Mouse (Mus musculus) heart, adult 18-20 months (tissue): ENCODE data around the gene Aqp1. TPM values are rescaled to one million over a fixed set of nuclear protein-coding genes. Genes with fewer than 3 reads are reported as not detected.
A peak's percentile ranks its signal among the peaks of the same experiment; 100 is the strongest.

ENCODE experiments used
- DNase-seq, 2 experiments: peaks; one replicate each; pipeline ENCODE4 v3.0.0; 2021 to 2022; ENCODE audit warnings: mixed read lengths in 1 of 2
- total RNA-seq, 2 experiments: library from RNA; stranded (reverse); gene quantifications; 2 replicates each; pipeline ENCODE4 v1.2.3; 2021

Gene Aqp1
- total RNA-seq, 2 experiments from 2014 or later: 402 to 412 TPM

- DNase-seq: no peak
These were observed 4.0 kb upstream of the Aqp1 start for GRCm38 (mm10) chr6:55332100-55332772.

DNA sequence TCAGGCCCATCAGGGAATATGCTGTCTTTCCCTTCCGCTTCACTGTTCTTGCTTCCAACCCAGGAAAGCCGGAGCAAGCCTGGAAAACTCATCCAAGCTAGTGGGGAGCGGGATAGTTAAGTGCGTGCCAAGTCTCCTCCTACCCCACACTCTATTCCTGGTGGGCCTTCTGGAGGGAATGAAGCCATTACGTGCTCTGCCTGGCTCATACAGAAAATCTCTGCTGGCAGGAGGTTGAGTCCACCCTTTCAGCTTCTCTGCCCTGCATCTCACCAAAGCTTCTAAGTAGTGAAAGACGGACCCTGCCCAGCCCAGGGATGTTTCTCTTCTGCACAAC, 3.5 kb upstream of the Aqp1 start:
- peak in 1 of 2 experiments; percentile 44 for DNase-seq

GRCm38 (mm10) chr6:55337242-55337641, 1.0 kb downstream of the Aqp1 start:
- no peak for DNase-seq

GRCm38 (mm10) chr6:55338077-55338476, 1.8 kb downstream of the Aqp1 start:
- no peak for DNase-seq

GRCm38 (mm10) chr6:55338934-55339825, 2.9 kb downstream of the Aqp1 start:
- peak in 1 of 2 experiments; percentile 48 for DNase-seq

- no peak for DNase-seq
These were observed 5.5 kb downstream of the Aqp1 start for GRCm38 (mm10) chr6:55341688-55342087.

- DNase-seq: peak in 1 of 2 experiments; percentile 58
These were observed 6.1 kb downstream of the Aqp1 start for GRCm38 (mm10) chr6:55342328-55342727.

DNA sequence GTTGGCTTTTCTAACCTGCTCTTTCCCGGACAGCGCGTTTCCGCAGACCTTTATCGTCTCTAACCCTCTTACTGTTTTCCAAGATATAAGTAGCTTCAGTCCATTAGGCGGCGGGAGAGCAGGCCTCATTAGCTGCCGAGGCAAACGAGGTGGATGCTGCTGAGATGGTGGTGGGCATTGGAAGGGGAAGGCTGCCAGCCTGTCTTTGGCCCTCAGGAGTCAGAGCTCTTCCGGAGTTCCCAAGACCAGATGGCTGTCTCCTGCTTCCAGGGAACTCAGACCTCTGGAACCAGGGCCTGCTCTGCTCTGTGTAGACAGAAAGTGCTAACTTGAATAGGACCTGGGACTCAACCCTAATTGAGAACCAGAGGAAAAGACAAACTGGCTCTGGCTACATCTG, 7.2 kb downstream of the Aqp1 start:
- no peak for DNase-seq

GRCm38 (mm10) chr6:55344291-55345016, 8.2 kb downstream of the Aqp1 start:
- DNase-seq: peak in 1 of 2 experiments; percentile 33

GRCm38 (mm10) chr6:55345264-55345663, 9.0 kb downstream of the Aqp1 start:
- peak in 1 of 2 experiments; percentile 3 for DNase-seq

DNA sequence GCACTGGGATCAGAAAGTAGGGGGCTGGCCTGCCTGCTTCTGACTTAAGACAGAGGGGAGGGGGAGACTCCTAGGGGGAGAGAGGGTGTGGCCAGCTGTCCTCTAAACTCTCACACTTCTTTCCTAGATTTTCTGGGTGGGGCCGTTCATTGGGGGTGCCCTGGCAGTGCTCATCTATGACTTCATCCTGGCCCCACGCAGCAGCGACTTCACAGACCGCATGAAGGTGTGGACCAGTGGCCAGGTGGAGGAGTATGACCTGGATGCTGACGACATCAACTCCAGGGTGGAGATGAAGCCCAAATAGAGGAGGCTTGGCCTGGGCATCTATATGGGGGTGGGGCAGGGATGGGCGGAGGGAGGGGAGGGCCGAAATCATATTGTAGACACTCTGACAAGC, 10.3 kb downstream of the Aqp1 start:
- DNase-seq: peak in 1 of 2 experiments; percentile 2

GRCm38 (mm10) chr6:55347711-55348571, 11.7 kb downstream of the Aqp1 start:
- peak in 1 of 2 experiments; percentile 6 for DNase-seq

- DNase-seq: no peak
These were observed 13.0 kb downstream of the Aqp1 start for GRCm38 (mm10) chr6:55349231-55349630.

GRCm38 (mm10) chr6:55350383-55350952, 14.2 kb downstream of the Aqp1 start:
- DNase-seq: no peak

- DNase-seq: no peak
These were observed 15.5 kb downstream of the Aqp1 start for GRCm38 (mm10) chr6:55351712-55352111.

GRCm38 (mm10) chr6:55353711-55354445, 17.6 kb downstream of the Aqp1 start:
- DNase-seq: no peak

GRCm38 (mm10) chr6:55354456-55355117, 18.4 kb downstream of the Aqp1 start:
- no peak for DNase-seq

- no peak for DNase-seq
These were observed 19.3 kb downstream of the Aqp1 start for GRCm38 (mm10) chr6:55355575-55355974.

DNA sequence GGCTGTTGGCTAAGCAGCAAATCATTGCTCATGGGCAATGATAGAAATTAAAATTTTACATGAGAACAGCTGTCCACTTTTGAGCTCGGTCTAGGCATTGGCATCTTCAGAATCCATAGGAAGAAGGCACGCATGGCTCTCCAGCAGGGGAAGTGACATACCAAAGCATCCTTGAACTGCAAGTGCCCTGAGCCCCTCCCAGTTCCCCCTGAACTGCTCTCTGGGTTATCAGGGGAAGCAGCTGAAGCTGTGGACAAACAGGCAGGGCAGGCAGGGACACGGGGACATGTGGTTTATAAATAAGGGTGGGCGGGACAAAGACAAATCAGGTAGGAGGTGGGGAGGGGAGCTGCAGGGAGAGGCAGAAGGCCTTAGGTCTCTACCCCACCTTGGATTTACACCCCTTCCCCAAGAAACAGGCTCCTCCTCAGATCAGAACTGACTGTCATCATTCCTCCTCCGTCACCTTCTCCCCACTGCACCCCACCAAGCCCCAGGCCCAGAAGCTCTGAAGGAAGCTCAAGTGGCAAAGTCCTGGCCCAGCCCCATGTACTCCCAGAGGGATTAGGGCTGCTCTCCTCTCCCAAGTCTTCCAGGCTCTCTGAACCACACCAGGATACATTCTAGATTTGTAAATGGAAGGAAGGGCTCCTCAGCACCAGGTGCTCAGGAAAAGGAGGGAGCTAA, 19.9 kb downstream of the Aqp1 start:
- peak in 1 of 2 experiments; percentile 75 for DNase-seq
